Mouse (Mus musculus) cerebellum, postnatal 14 days (tissue): ENCODE measurements around the gene Hist1h2bn.
"Not testable (repeated sequence)": the region's sequence is repeated elsewhere in the genome, so short reads cannot be mapped to it uniquely, and the experiment has no call there.

Experiments used
- DNase-seq, 2 experiments: peaks; one replicate each; pipeline ENCODE4 v3.0.0; 2021; ENCODE audit warnings: mixed read lengths in 2 of 2

The Hist1h2bn gene

GRCm38 (mm10) chr13:21753524-21754285 is at the start of gene Hist1h2bn, which contains the start of gene Hist1h2ak:
Gene Hist1h2bn (plus strand): TSS chr13:21754123.
Gene Hist1h2ak (minus strand): TSS chr13:21753827.
- peak; percentile 45 to 73 for DNase-seq

- no peak for DNase-seq
Measured at GRCm38 (mm10) chr13:21706669-21707068, 47.3 kb upstream of the Hist1h2bn start.

GRCm38 (mm10) chr13:21710031-21710711 is 43.8 kb upstream of the Hist1h2bn start:
- peak; percentile 92 to 96 for DNase-seq

DNA sequence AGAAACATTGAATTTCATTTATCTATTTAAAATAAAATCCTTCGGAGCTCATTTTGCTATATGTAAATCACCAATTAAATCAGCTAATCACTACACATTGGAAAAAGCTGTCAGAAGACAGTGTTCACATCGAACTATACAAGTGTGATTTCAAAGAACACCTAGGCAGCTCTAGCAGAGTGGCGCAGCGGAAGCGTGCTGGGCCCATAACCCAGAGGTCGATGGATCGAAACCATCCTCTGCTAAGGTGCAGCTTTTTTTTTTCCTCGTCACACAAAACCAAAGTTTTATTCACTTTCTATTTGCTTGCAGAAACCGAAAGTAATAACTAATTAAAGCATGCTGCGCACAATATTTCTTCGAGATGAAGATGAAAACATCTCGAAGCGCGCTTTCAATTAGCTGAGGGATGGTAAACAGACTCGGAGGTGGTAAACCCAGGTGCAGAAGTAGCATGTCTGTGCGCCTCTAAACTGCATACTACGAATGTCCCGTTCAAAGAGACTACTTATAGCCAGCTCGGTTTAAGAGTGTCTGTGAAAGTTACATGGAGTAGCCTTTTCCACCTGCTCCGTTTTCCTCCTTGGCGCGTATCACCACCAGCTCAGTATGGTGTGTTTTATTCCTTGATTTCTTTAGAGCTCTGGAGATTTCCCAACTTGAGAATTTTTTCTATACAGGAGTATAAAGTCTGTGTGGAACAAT is 43.0 kb upstream of the Hist1h2bn start:
- peak; percentile 88 to 89 for DNase-seq

DNA sequence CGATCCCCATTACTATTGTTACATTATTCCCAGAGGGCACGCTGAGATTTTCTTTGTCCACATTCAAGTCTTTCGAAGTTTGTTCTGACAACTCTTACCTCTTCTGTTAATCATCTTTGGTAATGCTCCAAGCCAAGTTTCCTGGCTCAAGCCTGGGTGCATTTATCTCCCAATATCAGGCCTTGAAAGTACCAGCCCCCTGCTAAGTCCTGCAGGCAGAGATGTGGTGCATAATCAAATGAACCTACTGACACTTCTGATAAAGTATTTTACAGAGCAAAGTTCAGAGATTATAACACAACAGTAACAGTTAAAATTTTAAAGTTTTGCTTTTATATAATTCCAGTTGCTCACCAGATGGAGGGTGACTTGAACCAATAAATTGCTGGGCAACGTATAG is 42.2 kb upstream of the Hist1h2bn start:
- DNase-seq, result no peak

DNA sequence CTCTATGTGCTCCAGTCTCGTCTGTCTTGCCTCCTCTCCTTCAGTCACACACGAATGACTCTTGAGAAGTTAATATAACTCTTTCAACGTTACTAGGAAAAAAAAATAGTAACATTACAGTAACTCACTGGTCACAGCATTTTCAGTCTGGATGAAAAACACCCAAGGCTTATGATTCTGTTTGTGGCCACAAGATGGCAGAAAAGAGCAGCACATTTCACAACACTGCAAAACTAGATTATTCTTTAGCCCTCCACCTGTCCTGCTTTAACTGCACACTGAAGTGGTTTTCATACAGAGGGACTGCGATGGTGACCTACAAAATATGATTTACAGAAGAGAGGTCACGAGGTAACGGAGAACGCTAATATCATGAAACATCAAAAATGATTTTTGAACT is 39.2 kb upstream of the Hist1h2bn start:
- peak; percentile 72 to 80 for DNase-seq

- peak in 1 of 2 experiments; percentile 17 for DNase-seq
Measured at GRCm38 (mm10) chr13:21715131-21715863, 38.6 kb upstream of the Hist1h2bn start.

- peak; percentile 77 to 86 for DNase-seq
Measured at GRCm38 (mm10) chr13:21715864-21716539, 37.9 kb upstream of the Hist1h2bn start, which contains the start of the genes Hist1h2bl and Hist1h2ai. Gene Hist1h2bl (minus strand): TSS chr13:21716143. Gene Hist1h2ai (plus strand): TSS chr13:21716422.

DNA sequence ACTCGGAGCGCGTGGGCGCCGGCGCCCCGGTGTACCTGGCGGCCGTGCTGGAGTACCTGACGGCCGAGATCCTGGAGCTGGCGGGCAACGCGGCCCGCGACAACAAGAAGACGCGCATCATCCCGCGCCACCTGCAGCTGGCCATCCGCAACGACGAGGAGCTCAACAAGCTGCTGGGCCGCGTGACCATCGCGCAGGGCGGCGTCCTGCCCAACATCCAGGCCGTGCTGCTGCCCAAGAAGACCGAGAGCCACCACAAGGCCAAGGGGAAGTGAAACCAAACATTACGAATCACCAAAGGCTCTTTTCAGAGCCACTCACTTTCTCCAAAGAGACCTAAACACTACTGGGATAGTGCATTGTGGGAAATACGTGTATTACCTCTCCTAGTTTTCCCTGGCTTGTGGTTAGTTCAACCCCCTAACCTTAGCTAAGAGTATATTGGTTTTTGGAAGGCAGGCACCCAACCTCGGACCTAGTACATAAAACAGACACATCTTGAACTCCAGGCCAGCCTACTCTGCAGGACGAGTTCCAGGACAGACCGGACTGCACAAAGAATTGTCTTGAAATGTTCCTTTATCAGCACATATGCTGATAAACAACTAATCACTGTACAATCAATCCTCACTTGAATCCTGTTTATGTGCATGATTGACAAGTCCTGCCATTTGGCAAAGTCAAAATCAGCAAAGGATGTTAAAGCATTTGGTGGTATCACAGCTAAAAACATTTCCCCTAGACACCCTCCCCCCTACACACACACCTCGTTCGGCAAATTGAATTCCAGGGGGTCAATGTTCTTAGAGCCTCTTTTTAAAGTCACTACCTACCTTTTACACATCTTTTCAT is 37.2 kb upstream of the Hist1h2bn start:
- DNase-seq, result not testable (repeated sequence)

GRCm38 (mm10) chr13:21717397-21718357 is 36.2 kb upstream of the Hist1h2bn start, which contains the start of gene Hist1h3h:
Gene Hist1h3h (plus strand): TSS chr13:21717659.
- DNase-seq, result peak; percentile 79 to 82

GRCm38 (mm10) chr13:21718381-21719080 is 35.4 kb upstream of the Hist1h2bn start:
- no peak for DNase-seq

- DNase-seq, result not testable (repeated sequence)
Measured at GRCm38 (mm10) chr13:21721107-21721756, 32.7 kb upstream of the Hist1h2bn start.

DNA sequence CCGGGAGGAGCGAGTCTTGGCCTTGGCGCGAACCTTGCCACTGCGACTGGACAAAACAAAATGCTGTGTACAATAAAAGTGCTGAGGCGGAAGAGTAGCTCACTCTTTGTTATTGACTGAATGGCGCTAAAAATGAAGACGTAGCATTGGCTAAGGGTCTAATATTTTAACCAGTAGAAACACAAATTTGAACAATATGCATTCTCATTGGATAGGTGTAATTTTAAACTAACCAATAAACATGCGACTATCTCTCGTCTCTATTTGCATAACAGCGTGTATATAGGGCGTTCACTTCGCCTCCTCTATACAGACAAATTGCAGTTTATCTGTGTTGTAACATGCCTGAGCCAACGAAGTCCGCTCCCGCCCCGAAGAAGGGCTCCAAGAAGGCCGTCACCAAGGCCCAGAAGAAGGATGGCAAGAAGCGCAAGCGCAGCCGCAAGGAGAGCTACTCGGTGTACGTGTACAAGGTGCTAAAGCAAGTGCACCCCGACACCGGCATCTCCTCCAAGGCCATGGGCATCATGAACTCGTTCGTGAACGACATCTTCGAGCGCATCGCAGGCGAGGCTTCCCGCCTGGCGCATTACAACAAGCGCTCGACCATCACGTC is 32.1 kb upstream of the Hist1h2bn start, which contains the start of gene Hist1h2bm:
TSS of gene Hist1h2bm (plus strand) at position 288 of the 616 bp plus-strand sequence.
- DNase-seq, result peak; percentile 52 to 75

GRCm38 (mm10) chr13:21722373-21722925 is 31.5 kb upstream of the Hist1h2bn start:
- DNase-seq, result peak in 1 of 2 experiments; percentile 20

DNA sequence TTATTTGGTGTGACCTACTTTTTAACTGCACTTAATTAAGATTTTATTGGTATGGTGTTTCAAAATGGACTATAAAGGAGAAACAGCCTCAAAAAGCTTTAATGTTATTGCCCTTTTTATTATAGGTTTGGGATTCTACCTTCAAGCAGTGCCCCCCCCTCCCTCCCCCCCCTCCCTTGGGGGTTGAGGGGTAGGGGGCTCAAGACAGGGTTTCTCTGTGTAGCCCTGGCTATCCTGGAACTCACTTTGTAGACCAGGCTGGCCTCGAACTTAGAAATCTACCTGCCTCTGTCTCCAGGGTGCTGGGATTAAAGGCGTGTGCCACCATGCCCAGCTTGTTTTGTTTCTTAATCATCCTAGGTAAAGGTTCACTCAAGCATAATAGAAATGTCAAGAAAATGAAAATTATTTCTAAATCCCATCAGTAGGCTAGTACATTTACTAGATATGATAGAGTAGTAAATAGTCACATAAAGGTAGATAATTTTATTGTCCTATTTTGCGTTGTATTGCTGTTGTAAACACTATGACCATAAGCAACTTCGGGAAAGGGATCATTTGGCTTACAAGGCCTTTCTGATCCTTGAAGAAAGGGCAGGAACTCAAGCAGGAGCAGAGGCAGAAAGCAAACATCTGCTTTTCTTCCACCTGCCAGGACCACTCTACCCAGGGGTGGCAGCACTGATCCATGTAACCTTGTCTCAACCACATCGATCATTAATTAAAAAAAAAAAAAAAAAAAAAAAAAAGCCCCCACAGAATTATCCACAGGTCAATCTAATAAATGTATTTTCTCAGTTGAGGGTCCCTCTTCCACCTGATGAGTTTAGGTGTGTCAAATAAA is 30.7 kb upstream of the Hist1h2bn start:
- DNase-seq, result no peak

GRCm38 (mm10) chr13:21727948-21728572 is 25.9 kb upstream of the Hist1h2bn start:
- DNase-seq, result no peak
